Mouse (Mus musculus) heart, postnatal 10 days (tissue): ENCODE data around the gene 4930404N11Rik. TPM values are rescaled to one million over a fixed set of nuclear protein-coding genes. Genes with fewer than 3 reads are reported as not detected.
A peak's percentile ranks its signal among the peaks of the same experiment; 100 is the strongest.

Experiments used
- DNase-seq, 2 experiments: peaks; one replicate each; pipeline ENCODE4 v3.0.0; 2021
- intact Hi-C: fragments of 180-260 bp; cut with DNase I; formaldehyde crosslinking; loops from one replicate; pipeline ENCODE4 v1.15.1; 2025
- total RNA-seq, 2 experiments: library from RNA; stranded (reverse); gene quantifications; 2 replicates each; pipeline ENCODE4 v1.2.3; 2021

The 4930404N11Rik gene
- total RNA-seq, 2 experiments from 2014 or later: 0.42 to 1.1 TPM

- intact Hi-C loops: loop anchor here (2.0 kb wide), 1 partner anchor 19 kb away; no protein-coding TSS in a partner anchor
- no peak for DNase-seq
Measured at GRCm38 (mm10) chr10:81358209-81358608, 7.4 kb downstream of the 4930404N11Rik start.

- intact Hi-C loops: no loop called here
- DNase-seq: peak; percentile 95
Measured at GRCm38 (mm10) chr10:81356991-81357844, 8.4 kb downstream of the 4930404N11Rik start, which contains the start of gene Mfsd12. Gene Mfsd12 (plus strand): TSS chr10:81357491.

- intact Hi-C loops: no loop called here
- DNase-seq: no peak
Measured at GRCm38 (mm10) chr10:81356352-81356990, 9.1 kb downstream of the 4930404N11Rik start.

GRCm38 (mm10) chr10:81355533-81355932 lies 10.1 kb downstream of the 4930404N11Rik start:
- intact Hi-C loops: no loop called here
- DNase-seq: no peak

- no peak for DNase-seq
- intact Hi-C loops: no loop called here
Measured at GRCm38 (mm10) chr10:81354738-81355477, 10.7 kb downstream of the 4930404N11Rik start.

- DNase-seq: no peak
- intact Hi-C loops: no loop called here
Measured at GRCm38 (mm10) chr10:81351678-81352291, 13.8 kb downstream of the 4930404N11Rik start.

GRCm38 (mm10) chr10:81350351-81351063 lies 15.1 kb downstream of the 4930404N11Rik start, which contains the start of gene Hmg20b:
Gene Hmg20b (minus strand): TSS chr10:81350480.
- intact Hi-C loops: no loop called here
- DNase-seq: peak; percentile 99 to 100

GRCm38 (mm10) chr10:81349961-81350350 lies 15.7 kb downstream of the 4930404N11Rik start:
- no peak for DNase-seq
- intact Hi-C loops: no loop called here

- intact Hi-C loops: no loop called here
- DNase-seq: peak; percentile 54 to 61
Measured at GRCm38 (mm10) chr10:81349146-81349545, 16.5 kb downstream of the 4930404N11Rik start.

GRCm38 (mm10) chr10:81346453-81347067 lies 19.1 kb downstream of the 4930404N11Rik start:
- DNase-seq: no peak
- intact Hi-C loops: no loop called here

- no peak for DNase-seq
- intact Hi-C loops: loop anchor here (2.0 kb wide), 1 partner anchor 56 kb away; no protein-coding TSS in a partner anchor
Measured at GRCm38 (mm10) chr10:81345162-81345534, 20.5 kb downstream of the 4930404N11Rik start.

GRCm38 (mm10) chr10:81344421-81345161 lies 21.0 kb downstream of the 4930404N11Rik start:
- intact Hi-C loops: loop anchor here (2.0 kb wide), 1 partner anchor 56 kb away; no protein-coding TSS in a partner anchor
- peak in 1 of 2 experiments; percentile 67 for DNase-seq

- no peak for DNase-seq
- intact Hi-C loops: no loop called here
Measured at GRCm38 (mm10) chr10:81342686-81343505, 22.7 kb downstream of the 4930404N11Rik start, which contains the start of gene Gipc3. Gene Gipc3 (minus strand): TSS chr10:81343266.

GRCm38 (mm10) chr10:81341333-81341949 lies 24.2 kb downstream of the 4930404N11Rik start:
- DNase-seq: peak; percentile 73 to 89
- intact Hi-C loops: loop anchor here (2.0 kb wide), 1 partner anchor 15 kb away; no protein-coding TSS in a partner anchor

- intact Hi-C loops: loop anchor here (2.0 kb wide), 1 partner anchor 14 kb away; no protein-coding TSS in a partner anchor
- no peak for DNase-seq
Measured at GRCm38 (mm10) chr10:81340551-81341332, 24.9 kb downstream of the 4930404N11Rik start.

- DNase-seq: no peak
- intact Hi-C loops: no loop called here
Measured at GRCm38 (mm10) chr10:81336558-81336957, 29.1 kb downstream of the 4930404N11Rik start.
